Mouse (Mus musculus): ENCODE results near the gene Krba1.

Gene Krba1

DNA sequence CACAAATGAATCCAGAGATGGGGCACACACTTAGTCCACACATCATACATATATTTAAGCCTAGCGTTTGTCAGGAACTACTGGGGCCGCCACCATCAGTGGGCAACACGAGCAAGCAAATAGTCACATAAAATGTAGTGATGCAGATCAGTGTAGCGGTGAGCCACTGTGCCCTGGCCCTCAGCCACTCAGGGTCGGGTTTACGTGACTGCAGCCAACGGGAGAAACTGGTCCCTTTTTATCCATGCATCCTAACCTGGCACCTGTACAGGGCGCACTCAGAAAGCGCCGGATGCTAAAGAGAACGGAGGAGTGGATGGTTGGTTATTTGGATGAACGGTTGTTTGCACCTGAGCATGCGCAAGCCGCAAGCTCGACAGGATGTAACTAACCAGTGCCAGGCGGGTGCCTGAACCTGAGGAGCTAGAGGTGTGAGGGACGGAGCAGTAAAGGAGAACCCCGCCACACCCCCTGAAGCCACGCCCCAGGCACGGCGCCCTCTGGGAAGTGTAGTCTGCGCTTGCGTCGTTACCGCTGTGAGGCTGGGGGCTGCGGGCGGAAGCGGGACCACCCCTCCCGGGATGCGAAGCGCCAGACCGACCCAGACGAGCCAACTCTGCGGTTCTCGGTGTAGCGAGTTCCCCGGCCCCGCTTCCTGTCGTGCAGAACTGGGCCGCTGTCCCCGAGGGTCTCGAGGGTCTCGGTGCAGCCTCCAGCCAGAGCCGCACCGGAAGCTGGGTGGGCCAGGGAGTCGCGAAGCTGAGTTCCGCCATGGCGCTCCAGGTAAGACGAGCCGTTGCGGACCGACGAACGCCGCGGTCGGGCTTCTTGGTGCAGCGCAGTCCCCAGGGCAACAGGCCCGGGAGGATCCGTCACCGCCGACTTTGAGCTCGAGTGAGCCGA lies at the start of gene Krba1:
Krba1 (plus strand) TSS at position 482 of the 903 bp plus-strand sequence.
- DNase-seq (ENCODE audit: low spot score in 2 of 2), result peak; percentile 66 to 87

DNA sequence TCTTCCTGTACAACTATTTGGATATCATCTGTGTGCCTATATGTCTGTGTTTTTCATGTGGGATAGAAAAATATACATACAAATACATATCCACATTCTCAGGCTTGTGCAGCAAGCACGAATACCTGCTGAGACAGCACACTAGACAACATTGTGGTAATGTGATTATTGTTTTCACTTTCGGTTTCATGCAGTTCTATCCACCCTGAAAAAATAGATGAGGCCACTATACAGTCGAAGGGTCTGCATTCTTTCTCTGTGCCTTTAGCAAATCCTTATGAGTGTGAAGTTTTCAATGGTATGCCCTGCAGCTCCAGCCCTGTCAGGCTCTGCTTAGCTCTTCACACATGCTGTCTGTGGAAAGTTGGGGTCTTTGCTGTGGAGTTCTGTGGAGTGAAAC lies 36.5 kb upstream of the Krba1 start:
- no peak for DNase-seq (ENCODE audit: low spot score in 2 of 2)

DNA sequence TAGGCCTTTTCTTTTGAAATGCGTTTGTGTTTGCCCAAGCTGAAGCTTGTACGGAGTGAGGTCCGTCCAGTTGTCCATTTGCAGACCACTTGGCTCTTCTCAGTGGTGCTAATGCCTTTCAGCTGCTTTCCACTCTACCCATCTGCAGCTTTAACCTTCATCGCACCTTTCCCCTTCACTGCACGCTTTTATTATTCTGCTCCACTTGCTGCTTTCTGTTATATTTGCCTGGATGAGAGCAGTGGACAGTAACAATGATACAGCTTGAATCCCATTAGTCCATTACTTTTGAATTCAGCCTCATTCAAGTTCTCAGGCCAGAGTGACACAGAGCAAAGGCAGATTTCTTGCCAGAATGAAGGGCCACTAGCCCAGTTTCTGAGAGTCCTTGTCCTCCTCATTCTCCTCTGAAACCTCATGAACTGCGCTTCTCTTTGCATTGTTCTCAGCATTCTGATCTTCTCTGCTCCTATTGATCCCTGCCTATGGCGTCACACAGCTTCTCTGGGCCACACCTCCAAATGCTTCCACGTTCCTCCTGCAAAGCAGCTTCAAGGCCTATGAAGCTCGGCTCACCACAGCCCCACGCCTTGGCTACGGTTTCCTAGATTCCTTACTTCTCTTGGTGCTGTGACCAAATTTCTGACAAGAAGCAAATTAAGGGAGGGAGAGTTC lies 28.9 kb upstream of the Krba1 start:
- no peak for DNase-seq (ENCODE audit: low spot score in 2 of 2)

DNA sequence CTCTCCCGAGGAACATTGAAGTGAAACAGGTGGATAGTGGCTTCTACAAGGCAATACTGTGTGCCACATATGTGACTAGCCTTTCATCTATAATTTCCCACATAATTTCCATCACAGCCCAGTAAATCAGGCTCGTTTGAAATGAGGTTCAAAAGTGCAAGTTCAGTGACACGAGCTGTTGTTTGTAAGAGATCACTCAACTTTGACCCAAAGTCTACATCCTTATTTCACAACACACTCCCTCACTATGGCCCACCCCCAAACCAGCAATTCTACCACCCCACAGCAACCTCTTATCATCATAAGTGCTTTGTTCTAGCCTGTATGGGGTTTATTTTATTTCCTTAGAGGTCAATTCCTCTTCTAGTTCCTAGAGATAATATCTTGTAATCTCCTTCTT lies 7.2 kb upstream of the Krba1 start:
- DNase-seq (ENCODE audit: low spot score in 2 of 2), result no peak

DNA sequence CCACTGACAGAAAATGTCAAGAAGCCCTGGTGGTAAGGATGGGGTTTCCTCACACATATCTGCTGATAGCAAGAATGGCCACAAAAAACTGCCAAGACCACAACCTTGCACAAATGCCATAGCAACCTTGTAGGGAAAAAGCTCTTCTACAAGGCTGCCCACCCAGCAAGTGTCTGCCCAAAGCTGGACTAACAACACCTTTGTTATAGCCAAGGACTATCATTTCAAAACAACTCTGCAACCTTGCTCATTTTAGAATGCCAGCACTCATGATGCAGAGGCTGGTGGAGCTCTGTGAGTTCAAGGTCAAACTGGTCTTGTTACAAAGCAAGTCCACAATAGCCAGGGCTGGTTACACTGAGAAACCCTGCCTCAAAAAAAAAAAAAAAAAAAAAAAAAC lies 1.6 kb upstream of the Krba1 start:
- DNase-seq (ENCODE audit: low spot score in 2 of 2), result no peak

DNA sequence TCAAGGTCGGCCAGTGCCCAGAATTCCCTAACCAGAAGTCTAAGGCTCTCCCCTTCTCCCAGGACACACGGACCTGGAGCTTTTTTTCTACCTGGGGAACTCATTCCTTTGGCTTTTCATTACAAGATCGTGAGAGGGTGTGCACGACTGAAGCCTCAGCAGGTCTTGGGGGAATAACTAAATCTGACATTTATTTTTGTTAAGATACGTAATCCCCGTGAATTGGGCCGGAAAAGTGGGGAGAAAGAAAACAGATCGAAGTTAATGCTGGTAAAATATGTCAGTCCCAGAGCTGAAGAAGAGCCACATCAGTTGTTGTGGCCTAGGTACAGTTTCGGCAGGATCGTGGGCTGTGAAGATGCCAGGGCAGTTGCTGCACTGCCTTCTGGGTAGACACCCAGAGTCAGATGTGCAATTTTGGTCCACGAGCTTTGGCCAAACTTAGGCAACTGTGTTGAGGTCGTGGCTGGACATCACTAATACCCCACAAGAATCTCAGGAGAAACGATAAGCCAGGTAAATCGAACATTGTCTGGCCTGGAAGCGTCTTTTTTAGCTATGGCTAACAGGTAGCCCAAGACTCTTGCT lies 716 bp downstream of the Krba1 start:
- DNase-seq (ENCODE audit: low spot score in 2 of 2), result no peak

DNA sequence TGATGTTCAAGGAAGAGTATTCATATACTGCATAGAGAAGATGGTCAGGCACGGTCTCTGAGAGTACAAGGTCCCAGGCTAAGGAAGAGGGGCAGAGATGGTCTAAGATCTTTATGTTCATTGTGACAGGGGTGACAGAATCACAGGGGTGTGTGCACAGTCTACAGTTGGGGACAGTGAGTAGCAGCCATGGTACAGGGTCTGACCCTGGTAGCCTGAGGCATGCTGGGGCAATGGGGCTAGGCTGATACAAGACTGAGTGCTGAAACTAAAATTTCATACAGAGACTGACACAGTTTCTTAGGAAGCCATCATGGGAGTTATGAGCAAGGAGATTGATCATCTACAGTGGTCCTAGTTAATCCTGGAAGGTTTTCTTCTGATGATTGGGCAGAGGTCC lies 1.3 kb downstream of the Krba1 start:
- DNase-seq (ENCODE audit: low spot score in 2 of 2), result no peak

DNA sequence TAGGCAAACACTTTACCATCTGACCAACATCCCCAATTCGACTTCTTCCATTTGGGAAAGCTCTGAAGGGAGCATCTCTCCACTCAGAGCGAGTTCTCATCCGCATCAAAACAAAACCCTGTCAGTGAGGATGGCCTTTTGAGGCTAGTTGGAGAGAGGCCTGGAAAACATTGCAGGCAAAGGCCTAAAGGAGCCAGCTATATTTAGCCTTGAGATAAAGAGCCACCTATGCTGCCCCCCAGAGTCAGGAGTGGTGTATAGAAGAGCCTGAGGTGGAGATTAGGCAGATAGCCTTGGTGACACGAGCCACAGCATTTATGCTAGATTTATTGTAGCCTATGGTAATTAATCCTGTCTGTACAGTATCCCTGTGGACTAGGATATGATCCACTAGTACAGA lies 1.9 kb downstream of the Krba1 start:
- peak in 1 of 2 experiments; percentile 53 for DNase-seq (ENCODE audit: low spot score in 2 of 2)

DNA sequence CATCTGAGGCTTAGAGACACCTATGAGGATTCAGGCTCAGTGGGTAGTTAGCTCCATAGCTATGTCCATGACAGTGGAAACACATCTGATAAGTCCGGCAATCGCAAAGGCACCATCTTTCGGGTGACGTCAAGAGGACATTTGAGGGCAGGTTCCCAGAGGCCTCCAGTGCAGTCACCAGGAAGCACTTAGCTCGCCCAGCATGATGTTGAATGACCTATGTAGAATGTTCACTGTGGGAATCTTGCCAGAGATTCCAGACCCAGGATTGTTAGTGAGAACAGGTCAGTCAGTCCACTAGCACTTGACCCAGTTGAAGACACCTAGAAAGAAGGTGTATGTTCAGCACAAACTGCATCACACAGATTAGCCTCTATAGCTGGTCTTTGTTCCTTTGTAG lies 4.5 kb downstream of the Krba1 start:
- DNase-seq (ENCODE audit: low spot score in 2 of 2), result no peak

DNA sequence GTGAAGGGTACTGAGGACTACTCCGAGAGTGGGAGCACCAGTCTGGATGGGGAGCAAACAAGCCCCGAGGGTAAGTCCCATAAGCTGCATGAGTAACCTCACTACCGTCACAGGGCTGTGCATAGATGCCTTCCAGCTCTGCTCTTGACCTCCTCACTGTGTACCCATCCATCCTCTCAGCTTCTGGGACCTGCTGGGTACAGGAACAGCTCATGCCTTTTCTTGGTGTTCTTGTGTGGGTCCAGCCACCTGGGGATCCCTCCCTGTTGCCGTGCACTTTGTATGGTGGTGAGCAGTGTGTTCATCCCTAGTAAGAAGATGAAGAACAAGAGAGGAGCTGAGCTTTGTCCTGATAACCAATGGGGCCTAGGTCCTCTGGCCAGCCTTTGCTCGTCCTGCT lies 8.7 kb downstream of the Krba1 start:
- DNase-seq (ENCODE audit: low spot score in 2 of 2), result no peak

DNA sequence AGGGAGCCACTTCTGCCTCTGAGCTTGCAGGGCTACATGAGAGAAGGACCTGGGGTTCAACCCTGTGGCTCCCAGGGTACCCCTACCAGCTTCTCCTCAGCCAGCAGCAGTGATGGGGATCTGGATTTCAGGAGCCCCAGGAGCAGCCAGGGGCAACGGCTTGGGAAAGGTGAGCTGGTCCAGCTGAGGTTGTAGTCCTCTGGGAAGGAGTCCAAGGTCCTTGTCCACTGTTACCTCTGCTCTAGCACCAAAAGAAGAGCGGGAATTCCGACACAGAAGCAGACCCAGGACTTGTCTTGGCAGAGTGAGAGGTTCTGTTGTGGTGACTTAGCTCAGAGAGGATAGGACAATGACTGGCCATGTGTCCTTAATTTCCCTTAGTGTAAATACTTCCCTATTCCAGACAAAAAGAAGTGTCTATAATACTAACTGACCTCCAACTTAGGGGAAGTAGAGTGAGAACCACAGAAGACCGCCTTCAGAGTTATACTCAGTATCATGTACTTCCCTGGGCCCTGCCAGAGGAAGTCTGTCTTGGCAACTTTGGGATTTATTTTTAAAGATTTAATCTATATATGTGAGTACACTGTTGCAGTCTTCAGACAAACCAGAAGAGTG lies 14.4 kb downstream of the Krba1 start:
- DNase-seq (ENCODE audit: low spot score in 2 of 2), result no peak

DNA sequence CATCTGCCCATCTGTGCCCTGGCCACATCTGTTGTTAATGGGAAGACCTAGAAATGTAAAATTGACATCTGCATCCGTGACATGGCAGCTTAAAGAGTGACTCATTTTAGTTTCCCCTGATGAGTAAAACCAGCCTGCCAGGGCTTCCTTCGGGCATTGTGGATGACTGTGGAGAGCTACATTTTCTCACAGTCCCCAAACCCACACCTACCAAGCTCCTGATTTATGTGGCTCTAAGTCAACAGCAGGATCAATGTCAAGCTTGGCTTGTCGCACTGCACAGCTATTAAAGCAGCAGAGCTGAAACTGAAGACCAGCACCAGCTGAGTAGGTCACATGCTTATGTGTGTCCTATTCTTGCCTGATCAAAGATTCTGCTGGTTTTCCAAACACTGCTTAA lies 15.2 kb downstream of the Krba1 start:
- no peak for DNase-seq (ENCODE audit: low spot score in 2 of 2)

DNA sequence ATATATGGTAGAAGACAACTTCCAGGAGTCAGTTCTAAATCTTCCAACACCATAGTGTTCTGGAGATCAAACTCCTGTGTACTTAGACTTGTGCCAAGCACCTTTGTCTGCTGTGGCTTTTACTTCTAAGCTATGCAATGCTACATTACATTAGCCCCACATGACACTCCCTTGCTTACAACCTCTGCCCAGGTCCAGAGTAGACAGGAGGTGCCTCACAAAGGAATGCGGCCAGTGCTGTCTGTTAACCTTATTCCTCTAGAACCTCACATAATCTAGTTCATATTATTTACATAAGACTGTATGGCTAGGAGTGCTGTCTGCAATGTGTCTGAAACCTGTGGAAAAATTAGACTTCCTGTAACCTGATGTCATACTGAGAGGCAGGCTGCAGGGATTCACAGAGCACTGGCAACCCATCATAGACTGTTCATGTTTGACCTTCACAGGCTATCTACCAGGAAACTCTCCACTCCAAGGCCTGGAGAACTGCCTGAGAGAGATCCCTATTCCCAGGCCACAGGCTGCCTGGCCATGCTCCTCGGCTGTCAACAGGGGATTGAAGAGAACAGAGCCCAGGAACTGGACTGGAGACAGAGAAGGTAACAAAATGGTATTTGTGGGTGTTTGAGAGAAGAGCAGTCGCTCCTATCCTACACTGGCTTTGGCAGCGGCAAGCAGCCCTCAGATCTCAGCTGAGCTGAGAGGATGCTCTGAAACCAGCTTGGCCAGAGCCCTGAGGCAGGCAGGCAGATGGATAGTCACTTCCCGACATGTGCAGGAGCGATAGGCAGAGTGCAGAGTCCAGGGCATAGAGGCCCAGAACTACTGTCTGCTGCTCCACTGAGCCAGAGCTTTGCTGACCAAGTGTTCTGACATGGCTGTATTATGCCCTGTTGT lies 16.1 kb downstream of the Krba1 start:
- DNase-seq (ENCODE audit: low spot score in 2 of 2), result no peak

DNA sequence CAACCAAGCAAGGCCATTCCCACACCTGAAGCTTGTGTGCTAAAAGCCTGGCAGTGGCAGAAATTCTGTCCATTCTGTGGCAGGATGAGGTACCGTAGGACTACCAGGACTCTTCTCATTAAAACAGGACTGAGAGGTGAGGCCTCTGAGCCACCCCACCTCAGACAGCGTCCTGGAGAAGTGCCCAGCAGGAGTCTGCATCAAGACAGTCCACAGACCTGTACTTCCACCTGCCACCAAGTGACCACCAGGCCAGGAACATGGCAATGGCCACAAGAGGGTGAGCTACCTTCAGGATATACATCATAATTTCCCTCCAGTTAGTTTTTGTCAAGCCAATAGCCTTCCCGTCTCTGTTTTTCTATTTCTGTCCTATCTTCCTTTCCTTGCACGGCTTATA lies 16.8 kb downstream of the Krba1 start:
- no peak for DNase-seq (ENCODE audit: low spot score in 2 of 2)

DNA sequence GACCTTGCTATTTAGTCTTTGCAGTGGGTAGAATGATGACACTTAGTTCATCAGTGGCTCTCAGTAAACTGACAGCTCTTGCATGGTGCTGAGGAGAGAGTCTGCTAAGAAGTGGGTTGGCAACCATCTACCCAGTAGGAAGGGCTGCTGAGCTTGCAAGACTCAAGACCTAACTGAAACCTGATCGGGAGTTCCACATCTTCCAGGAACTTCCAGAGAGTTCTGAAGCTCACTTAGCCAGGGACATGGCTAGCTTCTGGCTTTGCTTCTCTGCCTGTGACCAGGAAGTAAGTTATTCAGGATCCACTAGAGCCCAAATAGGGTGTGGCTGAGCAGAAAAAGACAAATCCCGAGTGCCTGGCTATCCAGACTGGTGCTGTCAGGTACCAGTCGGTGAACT lies 17.3 kb downstream of the Krba1 start:
- DNase-seq (ENCODE audit: low spot score in 2 of 2), result no peak

DNA sequence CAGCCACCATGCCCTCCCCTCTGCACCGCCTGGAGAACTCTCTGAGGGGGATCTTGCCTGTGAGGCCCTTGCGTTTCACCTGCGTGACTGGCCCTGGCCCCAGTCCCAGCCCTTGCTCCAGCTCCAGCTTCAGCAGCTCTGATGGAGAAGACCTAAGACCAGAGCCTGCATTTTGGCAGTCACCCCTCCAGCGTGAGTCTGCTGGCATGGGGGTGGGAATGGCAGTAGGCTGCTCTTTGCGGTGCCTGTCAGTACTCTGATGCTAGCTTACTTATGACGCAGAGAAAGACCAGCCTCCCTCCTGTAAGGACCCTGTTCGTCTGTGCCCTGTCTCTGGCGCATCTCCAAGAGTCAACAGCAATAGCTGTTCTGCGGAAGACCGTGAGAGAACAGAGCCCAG lies 17.7 kb downstream of the Krba1 start:
- no peak for DNase-seq (ENCODE audit: low spot score in 2 of 2)

DNA sequence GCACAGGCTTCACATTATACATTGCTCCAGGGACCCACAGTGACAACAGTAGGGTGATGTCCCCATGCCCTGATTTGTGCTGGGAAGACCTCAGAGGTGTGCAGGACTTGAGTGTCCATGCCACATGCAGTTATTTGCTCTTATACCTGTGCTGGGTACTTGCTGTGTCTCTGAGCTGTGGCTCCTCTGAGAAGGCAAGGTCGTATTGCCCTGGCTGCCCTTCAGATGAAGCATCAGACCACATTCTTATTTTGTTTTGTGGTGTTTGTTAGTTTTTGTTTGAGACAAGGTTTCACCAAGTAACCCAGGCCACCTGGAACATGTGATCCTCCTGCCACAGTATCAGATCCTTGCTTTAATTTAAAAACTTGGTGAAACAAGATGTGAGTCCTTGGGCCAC lies 19.5 kb downstream of the Krba1 start:
- DNase-seq (ENCODE audit: low spot score in 2 of 2), result no peak

DNA sequence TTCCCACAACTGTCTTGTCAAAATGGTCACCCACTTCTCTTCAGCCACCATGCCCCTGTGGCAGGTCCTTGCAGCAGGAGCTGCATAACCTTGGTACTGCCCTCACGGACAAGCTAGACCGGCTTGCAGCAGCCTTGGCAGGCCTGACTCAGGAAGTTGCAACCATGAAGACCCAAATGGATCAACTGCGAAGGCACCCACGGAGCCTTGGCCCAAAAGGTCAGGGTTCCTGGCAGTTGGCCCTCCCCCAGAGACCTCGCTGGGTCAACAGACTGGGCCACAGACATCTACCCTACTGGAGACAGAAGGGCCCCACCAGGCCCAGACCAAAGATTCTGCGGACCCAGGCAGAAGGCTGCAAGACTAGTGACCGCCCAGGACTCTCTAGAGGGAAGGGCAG lies 20.2 kb downstream of the Krba1 start:
- no peak for DNase-seq (ENCODE audit: low spot score in 2 of 2)

DNA sequence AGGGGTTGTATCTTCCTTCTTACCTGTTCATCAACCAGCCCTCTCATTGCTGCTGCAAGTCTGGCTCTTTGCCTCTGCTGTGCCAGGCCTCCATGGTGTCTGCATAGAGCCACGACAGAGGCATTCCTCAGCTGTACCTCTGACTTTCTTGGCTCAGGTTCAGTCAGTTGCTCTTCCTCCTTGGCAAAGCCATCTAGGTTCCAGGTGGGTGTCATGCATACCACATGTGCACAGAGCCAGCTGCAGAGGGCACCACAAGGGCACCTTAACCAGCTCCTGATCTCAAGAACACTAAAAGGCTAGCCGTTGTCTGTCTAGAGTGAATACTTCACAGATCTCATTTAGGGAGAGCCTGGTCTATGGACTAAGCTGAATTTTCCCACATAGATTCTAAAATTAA lies 21.1 kb downstream of the Krba1 start:
- no peak for DNase-seq (ENCODE audit: low spot score in 2 of 2)

DNA sequence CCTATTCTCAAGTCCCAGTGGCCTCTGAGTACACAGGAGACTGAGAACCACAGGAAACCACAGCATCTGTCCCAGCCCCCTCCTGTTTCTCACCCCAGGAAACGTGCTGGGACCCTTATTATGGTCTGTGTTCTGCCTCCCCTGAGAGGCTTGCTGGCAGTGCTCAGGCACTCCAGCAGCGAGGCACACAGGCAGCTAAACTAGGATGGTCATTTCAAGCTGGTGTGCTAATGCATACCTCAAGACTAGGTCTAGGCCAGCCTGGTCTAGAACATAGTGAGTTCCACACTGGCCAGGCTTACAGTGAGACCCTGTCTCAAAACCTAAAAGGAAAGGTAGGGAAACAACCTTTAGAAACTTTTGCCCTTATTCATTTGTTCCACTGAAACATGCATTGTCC lies 25.3 kb downstream of the Krba1 start:
- DNase-seq (ENCODE audit: low spot score in 2 of 2), result no peak

DNA sequence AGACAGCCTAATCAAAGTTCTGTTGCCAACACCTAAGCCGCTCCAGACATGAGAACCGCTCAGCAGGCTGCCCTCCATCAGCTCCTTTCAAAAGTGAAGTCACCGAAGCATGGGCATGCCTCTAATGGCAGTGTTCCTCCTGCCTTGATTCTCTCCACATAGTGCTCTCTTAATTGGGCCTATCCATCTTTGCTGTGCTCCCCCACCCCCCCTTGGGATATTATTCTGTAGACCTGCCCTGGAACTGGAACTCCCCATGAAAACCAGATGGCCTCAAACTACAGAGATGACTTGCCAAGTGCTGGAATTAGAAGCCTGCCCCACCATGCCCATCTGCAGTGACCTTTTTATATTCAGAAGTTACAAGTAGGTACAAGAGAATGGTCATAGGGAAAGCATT lies 27.9 kb downstream of the Krba1 start:
- DNase-seq (ENCODE audit: low spot score in 2 of 2), result no peak

DNA sequence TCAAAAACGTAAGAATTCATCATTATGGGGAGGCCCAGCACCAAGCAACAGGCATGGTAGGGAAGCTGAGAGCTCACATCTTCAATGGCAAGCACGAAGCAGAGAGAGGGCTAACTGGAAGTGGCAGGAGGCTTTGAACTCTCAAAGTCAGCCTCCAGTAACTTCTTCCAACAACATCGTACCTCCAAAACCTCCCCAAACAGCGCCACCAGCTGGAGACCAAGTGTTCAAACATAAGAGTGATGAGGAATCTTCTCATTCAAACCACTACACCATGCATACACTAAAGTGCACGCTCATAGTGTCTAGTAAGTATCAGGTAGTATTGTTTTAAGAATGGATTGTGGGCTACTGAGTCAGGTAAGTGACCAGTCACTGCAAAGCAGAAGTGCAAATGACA lies 28.7 kb downstream of the Krba1 start:
- DNase-seq (ENCODE audit: low spot score in 2 of 2), result no peak

All from left cerebral cortex, adult 9 months (tissue).